Mouse (Mus musculus) megakaryocyte-erythroid progenitor cell, adult 5-6 weeks (primary cell): ENCODE measurements around the gene Plekhg1. TPM values are rescaled to one million over a fixed set of nuclear protein-coding genes. Genes with fewer than 3 reads are reported as not detected.

Source experiments
- ATAC-seq: replicated peaks from 2 replicates; pipeline ENCODE4 v1.8.0; 2016; ENCODE audit warnings: mild to moderate bottlenecking, inconsistent platforms; ENCODE audit not compliant: severe bottlenecking, poor library complexity, low FRiP score, low TSS enrichment
- total RNA-seq, 2 experiments: library from RNA; stranded (forward) in 1 of 2; stranded (reverse) in 1 of 2; fragments of 200-1000, 215-1000 nt in 1 of 2; fragments of >200 nt in 1 of 2; fragmentation: Nextera tagmentation in 1 of 2; gene quantifications; 2 replicates each; pipeline ENCODE4 v1.2.3; 2014 to 2017

Gene Plekhg1
- total RNA-seq, 2 experiments from 2014 or later, result not detected

DNA sequence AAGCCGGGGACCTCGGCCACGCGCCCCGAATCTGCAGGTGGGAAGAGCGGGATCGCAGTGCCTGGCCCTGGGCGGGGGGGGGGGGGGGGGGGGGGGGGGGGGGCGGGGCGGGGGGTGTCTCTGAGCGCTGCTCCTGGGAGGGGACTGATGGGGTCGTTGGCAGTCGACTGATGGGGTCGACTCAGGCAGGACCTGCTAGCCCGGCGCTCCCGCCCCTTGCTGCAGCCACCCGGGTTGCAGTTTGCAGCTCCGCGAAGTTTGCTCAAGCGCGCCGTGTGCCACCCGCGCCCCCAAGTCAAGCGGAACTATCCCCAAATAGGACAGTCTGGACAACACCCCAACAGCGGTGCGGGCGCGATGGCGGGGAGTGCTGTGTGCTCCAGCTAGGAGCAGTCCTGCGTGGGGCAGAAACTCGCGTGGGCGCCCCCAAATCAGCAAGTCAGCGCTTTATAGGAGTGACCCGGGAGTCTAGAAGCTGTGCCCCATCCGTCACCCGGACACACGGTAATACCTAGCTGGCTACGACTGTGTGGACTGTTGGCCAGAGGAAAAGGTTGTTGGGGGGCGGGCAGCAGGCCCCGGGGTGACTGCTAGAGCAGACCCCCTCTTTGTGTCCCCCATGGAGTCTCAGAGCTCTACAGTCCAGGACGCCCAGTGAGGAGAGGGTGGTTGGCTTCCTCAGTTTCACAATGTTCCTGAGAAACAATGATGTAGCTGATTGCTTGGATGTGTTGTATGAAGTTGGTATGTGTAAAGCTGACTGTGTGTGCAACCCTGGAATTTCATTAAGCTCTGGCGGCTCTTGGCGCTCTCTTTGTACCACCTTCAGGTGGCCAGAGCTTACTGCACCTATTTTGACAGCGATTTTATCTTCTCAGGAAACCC lies 582 bp downstream of the Plekhg1 start:
- ATAC-seq, result peak; percentile 78

DNA sequence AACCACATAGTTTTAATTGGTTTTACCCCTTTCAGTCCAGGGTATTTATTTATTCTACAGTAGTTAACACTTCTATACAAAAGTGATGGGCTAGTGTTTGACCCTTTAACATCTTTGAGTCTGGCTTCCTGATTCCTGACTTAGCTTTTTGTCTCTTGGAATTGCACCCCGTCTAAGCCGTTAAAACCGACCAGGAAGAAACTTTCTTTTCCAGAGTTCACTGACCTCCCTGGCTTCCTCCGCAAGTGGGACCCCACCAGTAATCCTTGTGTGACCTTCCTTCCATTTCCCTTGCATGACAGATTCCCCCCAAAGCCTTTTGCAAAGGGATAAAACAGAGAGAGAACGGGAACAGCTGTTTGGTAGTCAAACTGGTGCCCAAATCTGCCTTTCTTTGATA lies 1.6 kb downstream of the Plekhg1 start:
- ATAC-seq, result no peak

DNA sequence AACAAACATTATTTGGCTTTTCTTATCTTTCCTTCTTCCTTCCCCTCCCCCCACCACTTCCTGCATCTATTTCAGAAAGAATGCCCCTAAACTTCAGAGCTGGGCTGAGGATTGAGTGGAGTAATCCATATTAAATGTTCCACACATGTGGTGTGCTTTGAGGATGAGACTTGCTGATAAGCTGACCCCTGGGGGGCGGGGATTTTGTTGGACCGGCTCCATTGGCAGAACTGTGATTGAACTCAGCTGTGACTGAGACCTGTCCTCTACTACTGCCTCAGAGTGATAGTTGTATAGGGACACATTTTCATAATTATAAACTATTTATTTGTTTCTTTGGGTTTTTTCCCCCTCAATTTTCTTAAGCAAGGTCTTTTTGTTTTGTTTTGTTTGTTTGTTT lies 2.9 kb downstream of the Plekhg1 start:
- ATAC-seq, result no peak

DNA sequence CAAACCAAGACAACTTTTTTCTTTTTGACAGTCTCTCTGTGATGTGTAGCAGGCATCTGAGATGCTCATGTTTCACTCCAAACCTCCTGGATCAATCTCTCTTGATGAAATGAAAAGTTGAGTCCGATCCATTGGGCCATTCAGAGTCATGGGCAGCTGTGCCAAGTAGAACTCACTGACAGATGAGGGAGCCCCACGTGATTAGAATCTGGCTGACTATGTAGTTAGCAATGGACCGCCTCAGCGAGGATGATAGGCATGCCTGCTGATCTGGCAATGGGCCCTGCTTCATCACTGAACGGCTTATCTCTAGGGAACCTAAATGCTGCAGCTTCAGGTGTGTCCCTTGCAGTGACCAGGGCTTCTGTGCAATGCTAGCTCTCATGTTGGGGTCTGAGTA lies 3.7 kb downstream of the Plekhg1 start:
- no peak for ATAC-seq

DNA sequence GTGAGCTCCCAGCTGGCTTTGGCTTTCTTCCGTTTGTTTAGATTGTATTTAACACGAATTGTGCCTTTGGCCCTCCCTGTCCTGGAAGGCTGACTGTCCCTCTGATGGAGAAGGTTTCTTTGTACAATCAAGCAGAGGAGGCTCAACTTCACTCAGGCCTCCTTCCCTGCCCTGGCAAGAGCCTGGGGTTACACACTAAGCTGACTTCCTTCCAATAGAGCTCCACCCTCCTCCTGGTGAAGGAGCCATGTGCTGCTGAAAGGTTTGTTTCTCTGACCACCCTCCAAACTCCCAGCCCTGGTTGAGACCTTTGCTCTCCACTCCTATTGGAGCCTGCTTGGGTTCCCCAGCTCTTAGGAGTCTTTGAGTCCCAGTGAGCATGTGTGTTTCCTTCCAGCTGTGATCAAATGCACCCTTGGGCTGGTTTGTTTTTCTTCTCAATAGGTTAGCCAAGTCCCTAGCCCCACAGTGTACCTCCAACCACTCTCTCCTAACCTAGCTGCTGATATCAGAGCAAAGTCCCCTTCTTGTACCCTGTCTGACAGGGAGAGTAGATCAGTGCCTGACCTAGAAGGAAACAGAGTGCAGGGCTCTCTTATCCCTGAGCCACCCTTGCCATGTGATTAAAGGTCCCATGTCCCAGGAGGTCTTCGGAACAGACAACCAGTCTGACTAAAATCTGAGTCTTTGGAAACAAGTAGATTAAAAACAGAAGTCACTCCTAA lies 6.8 kb downstream of the Plekhg1 start:
- no peak for ATAC-seq

DNA sequence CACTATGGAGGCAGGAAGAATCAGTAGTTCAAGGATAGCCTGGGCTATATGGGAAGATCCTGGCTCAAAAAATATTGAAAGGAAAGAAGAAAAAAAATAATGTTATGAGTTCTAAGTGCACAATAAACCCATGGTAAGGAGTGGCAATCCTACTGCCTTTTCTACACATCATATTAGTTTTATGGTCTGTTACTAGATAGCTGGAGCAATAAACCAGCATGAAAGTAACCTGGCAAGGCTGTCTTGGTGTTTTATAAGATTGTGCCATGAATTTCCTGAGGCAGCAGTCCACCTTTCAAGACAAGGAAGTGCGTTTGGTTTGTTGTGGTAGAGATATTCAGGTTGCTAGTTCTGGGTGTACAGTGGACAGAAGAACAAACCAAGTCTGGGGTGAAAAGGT lies 9.4 kb downstream of the Plekhg1 start:
- ATAC-seq, result no peak

DNA sequence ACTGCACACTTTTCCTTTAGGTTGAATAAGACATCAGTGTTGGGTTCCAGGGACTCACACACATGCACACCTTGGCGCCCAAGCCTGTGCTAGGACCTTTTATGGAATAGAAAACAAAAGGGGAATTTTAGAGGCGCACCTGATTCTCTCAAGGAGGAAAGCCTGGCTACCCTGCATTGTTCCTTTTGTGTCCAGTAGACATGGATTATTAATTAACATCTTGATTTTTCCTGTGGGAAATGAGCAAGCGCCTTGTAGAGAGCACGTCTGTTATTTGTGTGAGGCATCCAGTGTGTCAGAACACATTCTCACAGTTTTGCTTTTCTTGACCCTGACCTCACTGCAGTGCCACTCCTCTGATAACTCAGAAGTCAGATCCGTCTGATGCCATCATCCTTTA lies 21.8 kb downstream of the Plekhg1 start:
- no peak for ATAC-seq

DNA sequence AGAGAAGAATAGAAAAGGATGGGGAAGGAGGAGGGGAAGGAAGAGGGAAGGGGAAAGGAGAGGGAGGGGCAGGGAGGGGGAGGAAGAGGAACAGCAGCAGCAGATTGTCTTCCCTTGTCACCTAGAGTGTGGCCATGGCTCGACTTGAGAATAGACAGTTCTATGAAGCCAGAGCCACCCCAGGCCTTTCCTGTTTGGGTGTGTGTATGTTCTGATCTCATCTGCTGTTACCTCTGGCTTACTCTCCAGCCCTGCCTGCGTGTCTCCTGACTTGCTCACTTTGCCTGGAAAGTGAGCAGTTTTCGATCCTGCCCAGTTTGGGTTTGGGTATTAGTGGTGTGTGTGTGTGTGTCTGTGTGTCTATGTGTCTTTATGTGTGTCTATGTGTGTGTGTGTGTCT lies 23.0 kb downstream of the Plekhg1 start:
- ATAC-seq, result no peak

DNA sequence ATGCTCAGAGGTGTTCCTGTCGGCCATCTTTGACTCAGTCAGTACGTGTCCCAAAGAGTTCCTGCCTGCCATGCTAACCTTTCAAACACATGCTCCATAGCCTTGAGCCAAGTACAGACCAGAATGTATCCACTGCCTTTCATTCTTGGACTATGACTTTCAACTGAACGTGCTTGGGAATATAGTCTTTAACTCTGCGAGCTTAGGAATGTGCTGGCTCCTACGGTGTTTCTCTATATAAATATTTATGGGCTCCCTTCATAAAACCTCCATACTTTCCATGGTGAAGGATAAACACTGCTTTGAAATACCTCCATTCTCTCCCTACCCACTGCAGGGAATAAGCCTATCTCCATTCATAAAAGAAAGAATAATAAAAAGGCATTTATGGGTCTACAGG lies 29.0 kb downstream of the Plekhg1 start:
- no peak for ATAC-seq

DNA sequence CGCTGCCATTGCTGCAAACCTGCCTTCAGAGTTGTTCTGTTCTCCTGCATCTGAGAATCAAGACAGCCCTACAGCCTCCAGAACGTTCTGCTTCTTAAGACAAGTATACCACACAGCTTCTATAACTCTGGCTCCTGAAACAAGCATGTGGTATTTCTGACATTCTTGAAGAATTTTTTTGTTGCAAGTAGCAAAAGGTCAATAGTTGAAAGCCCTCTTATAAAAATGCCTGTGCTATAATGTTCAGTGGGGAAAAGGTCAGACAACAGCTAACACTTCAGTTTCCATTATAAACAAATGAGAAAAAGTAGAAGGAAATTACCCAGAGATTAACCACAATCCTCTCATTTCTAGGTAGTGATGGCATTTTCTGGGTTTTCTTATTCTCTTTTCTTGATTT lies 34.2 kb downstream of the Plekhg1 start:
- no peak for ATAC-seq

DNA sequence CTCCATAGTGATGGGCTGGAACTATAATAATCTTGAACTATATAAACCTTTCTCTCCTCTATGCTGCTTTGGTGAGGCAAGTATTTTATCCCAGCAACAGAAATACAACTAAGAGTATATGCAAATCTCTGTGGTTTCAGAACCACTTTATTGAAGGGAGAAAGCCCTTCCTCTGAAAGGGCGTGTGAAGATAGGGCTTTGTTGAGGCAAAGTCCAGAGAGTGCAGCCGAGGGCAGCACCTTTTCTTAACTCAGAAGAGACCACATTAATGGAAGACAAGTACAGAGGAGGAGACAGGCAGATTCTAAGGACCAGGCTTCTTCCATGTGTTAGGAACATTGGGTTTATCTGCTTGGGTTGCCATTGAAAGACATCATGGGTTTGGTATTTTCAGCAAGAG lies 36.6 kb downstream of the Plekhg1 start:
- no peak for ATAC-seq

DNA sequence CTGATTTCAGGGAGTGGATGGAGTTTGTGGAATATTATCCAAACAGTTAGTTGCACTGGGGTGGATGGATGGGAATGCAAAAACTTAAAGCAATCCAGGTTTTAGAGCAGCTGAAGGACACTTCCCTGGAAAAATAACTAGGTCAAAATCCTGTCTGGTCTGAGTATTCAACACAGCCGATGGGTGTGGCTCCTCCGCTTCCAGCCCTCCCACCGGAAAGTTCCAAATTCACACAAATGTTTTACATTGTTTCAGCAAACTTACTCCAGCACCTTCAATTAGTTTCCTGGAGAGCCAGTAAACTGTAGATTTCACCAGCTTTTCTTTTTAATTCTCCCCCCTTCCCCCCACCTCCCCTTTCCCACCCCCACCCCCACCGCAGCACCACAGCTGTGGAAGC lies 45.2 kb downstream of the Plekhg1 start:
- no peak for ATAC-seq

DNA sequence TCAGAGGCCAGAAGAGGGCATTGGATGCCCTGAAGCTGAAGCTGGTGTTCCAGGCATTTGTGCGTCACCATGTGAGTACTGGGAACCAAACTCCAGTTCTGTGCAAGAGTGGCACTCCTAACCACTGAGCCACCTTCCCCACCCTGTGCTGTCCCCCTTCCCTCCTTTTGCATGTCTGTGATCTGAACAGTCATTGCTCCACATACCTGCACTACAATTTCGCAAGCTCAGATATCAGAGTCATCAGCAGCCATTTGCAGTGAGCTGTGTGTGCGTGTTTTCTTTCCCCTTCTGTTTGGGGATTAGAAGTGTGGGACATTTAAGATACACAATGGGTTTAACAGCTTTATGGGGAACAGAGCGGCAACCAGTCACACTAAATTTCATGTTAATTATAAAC lies 46.4 kb downstream of the Plekhg1 start:
- ATAC-seq, result no peak

DNA sequence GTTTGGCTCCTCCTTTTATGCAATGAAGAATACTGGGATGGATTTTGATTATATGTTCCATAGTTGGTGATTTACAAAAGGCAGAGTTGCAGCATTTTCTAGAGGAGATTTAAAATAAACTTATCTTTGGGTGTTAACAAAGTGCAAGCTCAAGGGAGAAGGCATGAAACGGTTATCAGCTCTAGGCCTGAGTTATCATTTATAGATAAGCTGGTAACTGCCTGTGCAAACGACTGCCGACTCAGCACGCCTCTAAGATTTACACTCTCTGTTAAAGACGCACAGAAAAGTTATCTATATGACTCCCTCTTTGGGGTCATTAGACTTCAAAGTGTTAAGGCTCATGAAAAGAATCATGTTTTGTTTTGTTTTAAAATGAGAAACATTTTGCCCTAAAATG lies 46.8 kb downstream of the Plekhg1 start:
- no peak for ATAC-seq

DNA sequence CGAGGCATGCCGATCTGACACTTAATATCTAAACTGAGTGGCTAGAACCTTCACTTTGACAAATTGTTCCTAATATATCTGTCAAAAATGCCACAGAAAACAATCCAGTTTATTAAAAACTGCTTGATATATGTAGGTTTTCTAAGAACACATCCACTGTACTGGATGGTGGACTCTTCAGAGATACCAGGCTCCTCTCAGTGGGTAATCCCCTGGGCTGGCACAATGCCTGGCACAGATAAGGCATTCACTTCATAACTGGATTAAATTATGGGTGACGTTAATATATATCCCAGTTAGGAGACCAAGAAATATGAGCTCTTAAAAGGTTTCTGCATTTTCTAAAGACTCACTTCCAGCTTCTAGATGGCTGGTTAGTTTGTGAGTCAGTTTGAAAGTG lies 53.7 kb downstream of the Plekhg1 start:
- ATAC-seq, result no peak

DNA sequence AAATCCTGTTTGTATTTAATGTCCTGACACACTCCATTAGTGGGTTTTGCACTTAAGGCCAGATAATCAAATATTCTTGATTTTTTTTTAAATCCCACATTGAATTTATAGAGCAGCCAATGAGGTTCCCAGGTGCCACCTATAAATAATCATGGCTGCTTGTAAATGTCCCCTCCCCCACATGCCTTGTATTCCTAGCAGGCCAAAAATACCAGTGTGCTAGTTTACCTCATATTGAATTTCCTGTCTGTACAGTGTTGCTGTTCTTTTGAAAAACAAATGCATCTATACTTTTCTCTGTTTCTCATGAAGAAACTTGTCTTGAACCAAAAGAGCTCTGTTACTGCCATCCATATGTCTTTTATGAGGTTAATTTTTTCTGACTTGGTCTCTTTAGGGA lies 59.3 kb downstream of the Plekhg1 start:
- no peak for ATAC-seq

DNA sequence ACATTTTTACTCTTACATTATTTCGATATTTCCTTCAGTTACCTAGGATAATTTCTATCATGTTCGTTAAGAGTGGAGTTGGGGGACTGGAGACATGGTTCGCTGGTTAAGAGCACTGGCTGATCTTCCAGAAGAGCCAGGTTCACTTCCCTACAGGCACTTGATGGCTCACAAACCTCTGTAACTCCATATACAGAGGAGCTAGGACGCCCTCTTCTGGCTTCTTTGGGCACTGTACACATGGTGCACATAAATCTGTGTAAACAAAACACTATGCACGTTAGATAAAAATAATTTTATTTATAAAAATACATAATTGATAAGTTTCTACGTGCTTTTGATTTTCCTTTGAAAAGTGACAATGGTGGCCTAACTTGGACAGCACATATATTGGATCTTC lies 61.1 kb downstream of the Plekhg1 start:
- ATAC-seq, result no peak

DNA sequence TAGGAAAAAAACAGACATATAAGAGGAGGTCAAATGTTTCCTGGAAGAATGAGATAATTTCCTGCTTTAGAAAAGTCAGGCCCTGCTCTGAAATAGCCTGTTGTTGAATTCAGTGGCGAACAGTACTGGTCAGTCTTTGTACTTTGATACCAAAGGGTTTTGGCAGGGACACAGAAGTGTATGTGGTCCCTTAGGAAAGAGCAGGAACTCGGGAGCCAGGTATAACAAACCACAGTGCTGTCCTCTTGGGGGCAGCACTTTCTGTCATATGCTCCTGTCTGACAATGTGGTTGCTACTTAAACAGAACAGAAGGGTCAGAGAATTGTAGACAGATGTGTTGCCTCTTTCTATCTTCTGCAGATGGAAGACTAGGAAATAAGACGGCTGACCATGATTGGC lies 65.2 kb downstream of the Plekhg1 start:
- no peak for ATAC-seq

DNA sequence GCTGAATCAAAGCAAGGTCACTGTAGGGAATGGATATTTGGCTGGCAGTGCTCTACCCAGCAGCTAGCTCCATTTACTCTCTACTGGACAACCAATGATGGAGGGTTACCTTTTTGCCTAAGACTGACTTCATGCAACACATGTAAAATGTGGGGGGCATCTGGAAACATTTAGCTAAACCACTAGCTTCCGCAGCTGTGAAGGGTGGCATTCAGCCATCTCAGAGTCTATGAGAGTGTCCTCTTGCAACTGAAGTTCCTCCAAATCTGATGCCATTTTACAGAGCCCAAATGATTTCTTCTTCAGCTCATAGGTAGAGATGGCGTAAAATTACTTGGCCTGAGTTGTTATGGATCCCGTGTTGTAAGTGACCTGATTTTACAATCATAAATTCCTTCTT lies 67.8 kb downstream of the Plekhg1 start:
- no peak for ATAC-seq

DNA sequence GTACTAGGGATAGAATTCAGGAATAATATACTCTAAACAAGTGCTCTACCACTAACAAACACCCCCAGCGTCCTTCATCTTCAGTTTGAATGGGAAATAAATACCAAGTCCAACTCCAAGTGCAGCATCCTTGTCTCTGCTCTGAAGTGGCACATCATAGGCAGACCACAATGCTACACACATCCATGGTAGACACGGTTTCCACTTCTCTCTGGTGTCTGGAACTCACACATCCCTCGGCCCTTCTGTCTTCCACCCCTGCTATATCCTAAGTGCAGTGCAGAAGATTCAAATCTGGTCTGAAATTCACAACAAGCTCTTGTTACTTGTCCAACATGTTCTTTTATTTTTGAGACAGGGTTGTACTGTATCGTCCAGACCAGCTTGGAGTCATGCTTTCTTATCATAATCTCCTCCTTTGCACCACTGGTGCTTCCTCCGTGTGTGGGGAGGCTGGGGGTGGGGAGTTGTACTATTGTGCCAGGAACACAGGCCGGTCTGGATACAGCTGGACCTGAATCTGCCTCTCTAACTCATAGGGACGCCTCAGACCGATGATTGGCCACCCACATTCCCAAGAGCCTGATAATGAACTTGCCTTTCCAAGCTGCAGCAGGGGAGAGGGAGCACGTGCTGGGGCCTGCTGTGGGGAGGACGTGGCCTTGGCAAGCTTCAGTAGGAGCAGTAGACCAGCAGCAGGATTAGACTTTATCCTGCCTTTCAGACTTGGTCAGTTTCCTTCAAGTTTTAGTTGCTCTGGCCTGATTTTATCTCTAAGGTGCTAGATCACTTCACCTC lies 70.5 kb downstream of the Plekhg1 start:
- no peak for ATAC-seq
